Mouse (Mus musculus) layer of hippocampus, adult 11-12 months (tissue): ENCODE data around the gene Olfr1234.

Experiments used
- DNase-seq: peaks from one replicate; pipeline ENCODE4 v3.0.0; 2022; ENCODE audit warnings: low spot score

Gene Olfr1234

GRCm38 (mm10) chr2:89364765-89365164 lies at the start of gene Olfr1234:
Gene Olfr1234, minus strand, starts transcription at chr2:89364865.
- DNase-seq: no peak

- DNase-seq: no peak
These were observed 44.9 kb upstream of the Olfr1234 start, which contains the start of gene Olfr1238 for GRCm38 (mm10) chr2:89409576-89409975. Gene Olfr1238, minus strand, starts transcription at chr2:89409676.

GRCm38 (mm10) chr2:89400882-89401281 lies 36.2 kb upstream of the Olfr1234 start:
- DNase-seq: no peak

- DNase-seq: no peak
These were observed 22.4 kb downstream of the Olfr1234 start, which contains the start of gene Olfr1233 for GRCm38 (mm10) chr2:89342298-89342697. Gene Olfr1233, minus strand, starts transcription at chr2:89342398.

- no peak for DNase-seq
These were observed 35.1 kb downstream of the Olfr1234 start, which contains the start of gene Olfr1232 for GRCm38 (mm10) chr2:89329575-89329974. Gene Olfr1232, minus strand, starts transcription at chr2:89329675.
